Mouse (Mus musculus) neural tube, embryonic 11.5 days (tissue): Measurements from ENCODE around the gene Zfp804a. TPM values are rescaled to one million over a fixed set of nuclear protein-coding genes. Genes with fewer than 3 reads are reported as not detected.

Experiments used
- ATAC-seq: fragments of 200-750 bp; cut with Nextera tagmentation; 2 replicates; pipeline ENCODE4 v1.8.0; 2017; ENCODE audit warnings: moderate number of reproducible peaks, mild to moderate bottlenecking, moderate TSS enrichment, moderate library complexity; ENCODE audit not compliant: insufficient read depth, low FRiP score, low TSS enrichment
- DNase-seq: peaks from one replicate; pipeline ENCODE4 v3.0.0-alpha.2; 2015; ENCODE audit warnings: low spot score
- H3K27ac ChIP-seq: fragments of 300-500 bp; sonication (generic); 2 replicates; pipeline ENCODE4 v1.5.1; 2014; ENCODE audit warnings: low read depth, mild to moderate bottlenecking, low read length
- H3K27me3 ChIP-seq: fragments of 300-500 bp; sonication (generic); 2 replicates; pipeline ENCODE4 v1.6.1; 2014; ENCODE audit warnings: mild to moderate bottlenecking, low read length, mixed read lengths; ENCODE audit not compliant: control insufficient read depth, insufficient read depth
- H3K36me3 ChIP-seq: fragments of 300-500 bp; sonication (generic); 2 replicates; pipeline ENCODE4 v1.6.1; 2014; ENCODE audit warnings: mild to moderate bottlenecking, low read length, moderate library complexity, mixed read lengths; ENCODE audit not compliant: control insufficient read depth, insufficient read depth
- H3K4me1 ChIP-seq: fragments of 300-500 bp; sonication (generic); 2 replicates; pipeline ENCODE4 v1.6.1; 2014; ENCODE audit warnings: low read length, mixed read lengths; ENCODE audit not compliant: control insufficient read depth, insufficient read depth
- H3K4me2 ChIP-seq: fragments of 300-500 bp; sonication (generic); 2 replicates; pipeline ENCODE4 v1.6.1; 2014; ENCODE audit warnings: low read depth, mild to moderate bottlenecking, moderate library complexity
- H3K4me3 ChIP-seq: fragments of 300-500 bp; sonication (generic); 2 replicates; pipeline ENCODE4 v1.5.1; 2014; ENCODE audit warnings: low read depth, low read length
- H3K9ac ChIP-seq: fragments of 300-500 bp; sonication (generic); 2 replicates; pipeline ENCODE4 v1.6.1; 2014; ENCODE audit warnings: mild to moderate bottlenecking, low read length
- H3K9me3 ChIP-seq: fragments of 300-500 bp; sonication (generic); 2 replicates; pipeline ENCODE4 v1.6.1; 2016; ENCODE audit warnings: low read length; ENCODE audit not compliant: control insufficient read depth
- WGBS: fragments of 180-500 bp; shearing (Covaris S2); extraction: QIAGEN DNeasy Blood & Tissue Kit; methylation state at CpG from one replicate; pipeline ENCODE4 v1.1.7; 2014; 5-methylcytosine and 5-hydroxymethylcytosine counted together
- polyA plus RNA-seq: library from polyadenylated mRNA; unstranded; fragments of >200 nt; fragmentation: Nextera tagmentation; extraction: Ambion mirVana; gene quantifications from 2 replicates; pipeline ENCODE4 v1.2.1, GENCODE M21; 2014

Gene Zfp804a
- polyA plus RNA-seq, 1 experiment from 2014 or later: 4.3 TPM

GRCm38 (mm10) chr2:82078287-82078994 lies 25.4 kb downstream of the Zfp804a start:
- H3K4me1 ChIP-seq: no peaks in the 10 kb centered on the region
- 86% methylated on average over 6 of the region's 6 CpGs for WGBS
- H3K4me2 ChIP-seq: no peak overlapping the region
- no peak overlapping the region for H3K9ac ChIP-seq
- no peak for ATAC-seq
- H3K4me3 ChIP-seq: no peak overlapping the region
- H3K27me3 ChIP-seq: no peaks in the 10 kb centered on the region
- H3K27ac ChIP-seq: no peak overlapping the region
- H3K36me3 ChIP-seq: no peaks in the 10 kb centered on the region
- no peak for DNase-seq
- no peaks in the 10 kb centered on the region for H3K9me3 ChIP-seq

GRCm38 (mm10) chr2:82080678-82081077 lies 27.7 kb downstream of the Zfp804a start:
- no peaks in the 10 kb centered on the region for H3K9me3 ChIP-seq
- no peak for ATAC-seq
- 85% methylated on average over 4 of the region's 4 CpGs for WGBS
- DNase-seq: no peak
- no peak overlapping the region for H3K4me3 ChIP-seq
- H3K4me1 ChIP-seq: no peaks in the 10 kb centered on the region
- H3K27ac ChIP-seq: no peak overlapping the region
- no peaks in the 10 kb centered on the region for H3K36me3 ChIP-seq
- H3K9ac ChIP-seq: no peak overlapping the region
- H3K27me3 ChIP-seq: no peaks in the 10 kb centered on the region
- no peak overlapping the region for H3K4me2 ChIP-seq

- WGBS: 77% methylated on average over 1 of the region's 1 CpGs
- H3K36me3 ChIP-seq: no peaks in the 10 kb centered on the region
- H3K9me3 ChIP-seq: no peaks in the 10 kb centered on the region
Measured at GRCm38 (mm10) chr2:82113148-82113547, 60.1 kb downstream of the Zfp804a start.

GRCm38 (mm10) chr2:82113650-82114049 lies 60.6 kb downstream of the Zfp804a start:
- H3K9me3 ChIP-seq: no peaks in the 10 kb centered on the region
- no peak overlapping the region for H3K27ac ChIP-seq
- DNase-seq: no peak
- no peak overlapping the region for H3K4me3 ChIP-seq
- H3K9ac ChIP-seq: no peak overlapping the region
- H3K4me1 ChIP-seq: no peaks in the 10 kb centered on the region
- H3K27me3 ChIP-seq: no peaks in the 10 kb centered on the region
- no peak overlapping the region for H3K4me2 ChIP-seq
- H3K36me3 ChIP-seq: no peaks in the 10 kb centered on the region
- no peak for ATAC-seq
- 83% methylated on average over 2 of the region's 2 CpGs for WGBS

More at GRCm38 (mm10) chr2:82113148-82113547, 60.1 kb downstream of the Zfp804a start:
- Histone ChIP-seq H3K4me2 (no peak overlapping the region), H3K9ac (no peak overlapping the region), H3K27me3 (no peaks in the 10 kb centered on the region), H3K4me3 (no peak overlapping the region), H3K4me1 (no peaks in the 10 kb centered on the region), H3K27ac (no peak overlapping the region)
- ATAC-seq (no peak), DNase-seq (no peak)

GRCm38 (mm10) chr2:82119577-82119976 lies 66.6 kb downstream of the Zfp804a start:
- H3K4me1 ChIP-seq: no peaks in the 10 kb centered on the region
- H3K27me3 ChIP-seq: no peaks in the 10 kb centered on the region
- H3K9ac ChIP-seq: no peak overlapping the region
- ATAC-seq: no peak
- H3K4me2 ChIP-seq: no peak overlapping the region
- no peak for DNase-seq
- no peak overlapping the region for H3K27ac ChIP-seq
- WGBS: 41% methylated on average over 2 of the region's 2 CpGs
- no peaks in the 10 kb centered on the region for H3K36me3 ChIP-seq
- H3K9me3 ChIP-seq: no peaks in the 10 kb centered on the region
- no peak overlapping the region for H3K4me3 ChIP-seq

- no peak overlapping the region for H3K27ac ChIP-seq
- H3K9me3 ChIP-seq: no peaks in the 10 kb centered on the region
- no peak overlapping the region for H3K9ac ChIP-seq
- H3K4me3 ChIP-seq: no peak overlapping the region
- ATAC-seq (no peak), DNase-seq (no peak)
- WGBS: 97% methylated on average over 2 of the region's 2 CpGs
- H3K27me3 ChIP-seq: no peaks in the 10 kb centered on the region
- H3K4me2 ChIP-seq: no peak overlapping the region
- H3K4me1 ChIP-seq: no peaks in the 10 kb centered on the region
- H3K36me3 ChIP-seq: no peaks in the 10 kb centered on the region
Measured at GRCm38 (mm10) chr2:82178693-82179092, 125.7 kb downstream of the Zfp804a start.

GRCm38 (mm10) chr2:82181010-82181409 lies 128.0 kb downstream of the Zfp804a start:
- Histone ChIP-seq H3K4me2 (no peak overlapping the region), H3K4me3 (no peak overlapping the region), H3K27ac (no peak overlapping the region), H3K27me3 (no peaks in the 10 kb centered on the region), H3K4me1 (no peaks in the 10 kb centered on the region), H3K9ac (no peak overlapping the region), H3K9me3 (no peaks in the 10 kb centered on the region), H3K36me3 (no peaks in the 10 kb centered on the region)
- 91% methylated on average over 1 of the region's 1 CpGs for WGBS
- ATAC-seq (no peak), DNase-seq (no peak)

GRCm38 (mm10) chr2:82199901-82200300 lies 146.9 kb downstream of the Zfp804a start:
- no peak overlapping the region for H3K4me3 ChIP-seq
- no peak for ATAC-seq
- H3K4me1 ChIP-seq: no peaks in the 10 kb centered on the region
- H3K27ac ChIP-seq: no peak overlapping the region
- 89% methylated on average over 5 of the region's 5 CpGs for WGBS
- no peaks in the 10 kb centered on the region for H3K27me3 ChIP-seq
- no peak for DNase-seq
- H3K9me3 ChIP-seq: no peaks in the 10 kb centered on the region
- H3K4me2 ChIP-seq: no peak overlapping the region
- H3K36me3 ChIP-seq: no peaks in the 10 kb centered on the region
- no peak overlapping the region for H3K9ac ChIP-seq

- Histone ChIP-seq H3K4me2 (no peak overlapping the region), H3K9ac (no peak overlapping the region), H3K4me1 (no peaks in the 10 kb centered on the region), H3K36me3 (no peaks in the 10 kb centered on the region), H3K27me3 (no peaks in the 10 kb centered on the region), H3K27ac (no peak overlapping the region), H3K9me3 (no peaks in the 10 kb centered on the region), H3K4me3 (no peak overlapping the region)
- 79% methylated on average over 5 of the region's 5 CpGs for WGBS
- DNase-seq: no peak
- ATAC-seq: no peak
Measured at GRCm38 (mm10) chr2:82200616-82201015, 147.6 kb downstream of the Zfp804a start.
